Mouse (Mus musculus): ENCODE measurements at regions not wholly inside any gene's neighbourhood (a gene's known extent, or its start where the extent isn't known, plus 50 kb on each side); places are given as distances from the start of the nearest gene placed in this dataset.
A peak's percentile ranks its signal among the peaks of the same experiment; 100 is the strongest.

- no peak for DNase-seq
Observed at GRCm38 (mm10) chr10:110654070-110654469, 91.2 kb upstream of the E2f7 start.

GRCm38 (mm10) chr10:110658153-110658695, 87.0 kb upstream of the E2f7 start:
- no peak for DNase-seq

GRCm38 (mm10) chr10:110676503-110676902, 68.7 kb upstream of the E2f7 start:
- peak; percentile 11 for DNase-seq
